Mouse (Mus musculus) limb, embryonic 11.5 days (tissue): Measurements from ENCODE around the gene 1700023F06Rik. TPM values are rescaled to one million over a fixed set of nuclear protein-coding genes. Genes with fewer than 3 reads are reported as not detected.

Experiments used
- ATAC-seq: fragments of 200-750 bp; cut with Nextera tagmentation; 2 replicates; pipeline ENCODE4 v1.8.0; 2017; ENCODE audit warnings: low read depth; ENCODE audit not compliant: insufficient number of reproducible peaks, low FRiP score, low TSS enrichment
- DNase-seq: peaks from one replicate; pipeline ENCODE4 v3.0.0-alpha.2; 2015; ENCODE audit warnings: low spot score
- H3K27ac ChIP-seq: fragments of 300-500 bp; sonication (generic); replicated peaks from 2 replicates; pipeline ENCODE4 v1.5.1; 2014; ENCODE audit warnings: low read depth, mild to moderate bottlenecking, low read length
- H3K27me3 ChIP-seq: fragments of 300-500 bp; sonication (generic); 2 replicates; pipeline ENCODE4 v1.6.1; 2014; ENCODE audit warnings: mild to moderate bottlenecking, low read length, mixed read lengths; ENCODE audit not compliant: control insufficient read depth, insufficient read depth
- H3K36me3 ChIP-seq: fragments of 300-500 bp; sonication (generic); 2 replicates; pipeline ENCODE4 v1.6.1; 2014; ENCODE audit warnings: mild to moderate bottlenecking, low read length, moderate library complexity, mixed read lengths; ENCODE audit not compliant: control insufficient read depth, insufficient read depth
- H3K4me1 ChIP-seq: fragments of 300-500 bp; sonication (generic); 2 replicates; pipeline ENCODE4 v1.6.1; 2014; ENCODE audit warnings: low read length, mixed read lengths; ENCODE audit not compliant: control insufficient read depth, insufficient read depth
- H3K4me2 ChIP-seq: fragments of 300-500 bp; sonication (generic); 2 replicates; pipeline ENCODE4 v1.6.1; 2014; ENCODE audit warnings: low read depth, mild to moderate bottlenecking, moderate library complexity; ENCODE audit not compliant: severe bottlenecking
- H3K4me3 ChIP-seq: fragments of 300-500 bp; sonication (generic); 2 replicates; pipeline ENCODE4 v1.5.1; 2014; ENCODE audit warnings: low read depth, low read length
- H3K9ac ChIP-seq: fragments of 300-500 bp; sonication (generic); 2 replicates; pipeline ENCODE4 v1.6.1; 2014; ENCODE audit warnings: mild to moderate bottlenecking, low read length
- H3K9me3 ChIP-seq: fragments of 300-500 bp; sonication (generic); 2 replicates; pipeline ENCODE4 v1.6.1; 2016; ENCODE audit warnings: low read length; ENCODE audit not compliant: control insufficient read depth
- WGBS: fragments of 180-500 bp; shearing (Covaris S2); extraction: QIAGEN DNeasy Blood & Tissue Kit; methylation state at CpG from one replicate; pipeline ENCODE4 v1.1.7; 2014; 5-methylcytosine and 5-hydroxymethylcytosine counted together
- polyA plus RNA-seq: library from polyadenylated mRNA; unstranded; fragments of >200 nt; fragmentation: Nextera tagmentation; extraction: Ambion mirVana; gene quantifications from 2 replicates; pipeline ENCODE4 v1.2.1, GENCODE M21; 2014

The 1700023F06Rik gene
- polyA plus RNA-seq, 1 experiment from 2014 or later: 0.48 TPM

GRCm38 (mm10) chr11:103219995-103220394 lies 11.6 kb upstream of the 1700023F06Rik start:
- ATAC-seq (no peak), DNase-seq (no peak)
- WGBS: 86% methylated on average over 4 of the region's 4 CpGs
- Histone ChIP-seq H3K36me3 (no peaks in the 10 kb centered on the region; the same call in 1 of the 2 replicates), H3K9ac (no peak overlapping the region), H3K27me3 (no peaks in the 10 kb centered on the region), H3K9me3 (no peaks in the 10 kb centered on the region), H3K4me1 (peaks cover 6% of the 10 kb centered on the region), H3K4me2 (no peak overlapping the region), H3K27ac (no peak overlapping the region), H3K4me3 (no peak overlapping the region)

GRCm38 (mm10) chr11:103219259-103219658 lies 10.9 kb upstream of the 1700023F06Rik start:
- Histone ChIP-seq H3K36me3 (no peaks in the 10 kb centered on the region; the same call in 1 of the 2 replicates), H3K9me3 (no peaks in the 10 kb centered on the region), H3K9ac (no peak overlapping the region), H3K4me1 (peaks cover 6% of the 10 kb centered on the region), H3K27ac (no peak overlapping the region), H3K4me3 (no peak overlapping the region), H3K4me2 (no peak overlapping the region), H3K27me3 (no peaks in the 10 kb centered on the region)
- DNase-seq: no peak
- no peak for ATAC-seq
- 82% methylated on average over 5 of the region's 5 CpGs for WGBS

GRCm38 (mm10) chr11:103218517-103218901 lies 10.2 kb upstream of the 1700023F06Rik start:
- peak overlapping the region; percentile 37 for H3K4me3 ChIP-seq
- no peaks in the 10 kb centered on the region; the same call in 1 of the 2 replicates for H3K36me3 ChIP-seq
- H3K9ac ChIP-seq: no peak overlapping the region
- no peak overlapping the region for H3K27ac ChIP-seq
- peaks cover 6% of the 10 kb centered on the region for H3K4me1 ChIP-seq
- WGBS: 30% methylated on average over 6 of the region's 6 CpGs
- peak overlapping the region; percentile 89 for H3K4me2 ChIP-seq
- no peak for DNase-seq
- ATAC-seq: no peak
- H3K9me3 ChIP-seq: no peaks in the 10 kb centered on the region
- no peaks in the 10 kb centered on the region for H3K27me3 ChIP-seq

- ATAC-seq (peak; percentile 78), DNase-seq (peak; percentile 70)
- peak within 1 kb of the TSS; percentile 47 for H3K9ac ChIP-seq
- H3K9me3 ChIP-seq: no peaks in the 10 kb centered on the region
- H3K4me1 ChIP-seq: peaks cover 6% of the 10 kb centered on the region
- no peaks in the 10 kb centered on the region for H3K27me3 ChIP-seq
- H3K27ac ChIP-seq: no peak within 1 kb of the TSS
- H3K4me2 ChIP-seq: peak within 1 kb of the TSS; percentile 89
- peak within 1 kb of the TSS; percentile 37 for H3K4me3 ChIP-seq
- WGBS: 2% methylated on average over 45 of the region's 45 CpGs
- H3K36me3 ChIP-seq: no peaks in the 10 kb centered on the region; the same call in 1 of the 2 replicates
Measured at GRCm38 (mm10) chr11:103217790-103218516, 9.6 kb upstream of the 1700023F06Rik start, which contains the start of gene Spata32. Gene Spata32, minus strand, starts transcription at chr11:103218432.

- H3K4me2 ChIP-seq: no peak overlapping the region
- no peaks in the 10 kb centered on the region for H3K36me3 ChIP-seq
- ATAC-seq (no peak), DNase-seq (no peak)
- WGBS: 84% methylated on average over 1 of the region's 1 CpGs
- H3K4me3 ChIP-seq: no peak overlapping the region
- peaks cover 6% of the 10 kb centered on the region for H3K4me1 ChIP-seq
- H3K27me3 ChIP-seq: no peaks in the 10 kb centered on the region
- H3K9me3 ChIP-seq: no peaks in the 10 kb centered on the region
- no peak overlapping the region for H3K27ac ChIP-seq
- H3K9ac ChIP-seq: no peak overlapping the region
Measured at GRCm38 (mm10) chr11:103215355-103215754, 7.0 kb upstream of the 1700023F06Rik start.

GRCm38 (mm10) chr11:103213712-103214111 lies 5.4 kb upstream of the 1700023F06Rik start:
- no peak for DNase-seq
- H3K9ac ChIP-seq: no peak overlapping the region
- H3K27me3 ChIP-seq: no peaks in the 10 kb centered on the region
- H3K4me2 ChIP-seq: no peak overlapping the region
- no peak for ATAC-seq
- no peak overlapping the region for H3K27ac ChIP-seq
- no peaks in the 10 kb centered on the region for H3K9me3 ChIP-seq
- H3K36me3 ChIP-seq: no peaks in the 10 kb centered on the region
- no peak overlapping the region for H3K4me3 ChIP-seq
- WGBS: 80% methylated on average over 5 of the region's 5 CpGs
- H3K4me1 ChIP-seq: peaks cover 6% of the 10 kb centered on the region

- H3K27ac ChIP-seq: no peak overlapping the region
- no peak overlapping the region for H3K4me2 ChIP-seq
- H3K4me3 ChIP-seq: no peak overlapping the region
- H3K9me3 ChIP-seq: no peaks in the 10 kb centered on the region
- 74% methylated on average over 8 of the region's 8 CpGs for WGBS
- no peak for ATAC-seq
- no peaks in the 10 kb centered on the region for H3K36me3 ChIP-seq
- no peak for DNase-seq
- no peaks in the 10 kb centered on the region for H3K4me1 ChIP-seq
- H3K27me3 ChIP-seq: no peaks in the 10 kb centered on the region
- no peak overlapping the region for H3K9ac ChIP-seq
Measured at GRCm38 (mm10) chr11:103210291-103210690, 1.9 kb upstream of the 1700023F06Rik start.

- Histone ChIP-seq H3K27me3 (peaks cover 8% of the 10 kb centered on the region), H3K27ac (no peak overlapping the region), H3K4me3 (no peak overlapping the region), H3K4me2 (no peak overlapping the region), H3K4me1 (no peaks in the 10 kb centered on the region), H3K36me3 (no peaks in the 10 kb centered on the region), H3K9ac (no peak overlapping the region), H3K9me3 (no peaks in the 10 kb centered on the region)
- WGBS: 91% methylated on average over 6 of the region's 6 CpGs
- ATAC-seq (no peak), DNase-seq (no peak)
Measured at GRCm38 (mm10) chr11:103206203-103206602, 2.2 kb downstream of the 1700023F06Rik start.
